Mouse (Mus musculus) liver, adult 2 months (tissue): ENCODE data around the gene Pnmt. TPM values are rescaled to one million over a fixed set of nuclear protein-coding genes. Genes with fewer than 3 reads are reported as not detected.
"Not testable (repeated sequence)": the region's sequence is repeated elsewhere in the genome, so short reads cannot be mapped to it uniquely, and the experiment has no call there.

Experiments used
- DNase-seq: peaks from one replicate; pipeline ENCODE4 v3.0.0-alpha.2; 2011; ENCODE audit warnings: low read depth, low spot score; ENCODE audit errors: extremely low read depth
- H3K27ac ChIP-seq: fragments of 200-500 bp; replicated peaks from 2 replicates; pipeline ENCODE4 v1.5.1; 2012; ENCODE audit warnings: low read depth, mild to moderate bottlenecking, control low read depth, inconsistent platforms, low read length; ENCODE audit not compliant: insufficient read depth
- H3K27me3 ChIP-seq: fragments of 200-500 bp; 2 replicates; pipeline ENCODE4 v1.6.1; 2012; ENCODE audit warnings: mild to moderate bottlenecking, moderate library complexity, low read length, inconsistent platforms; ENCODE audit not compliant: control insufficient read depth, insufficient read depth
- H3K36me3 ChIP-seq: fragments of 200-500 bp; 2 replicates; pipeline ENCODE4 v1.6.1; 2012; ENCODE audit warnings: low read length, inconsistent platforms; ENCODE audit not compliant: control insufficient read depth, insufficient read depth
- H3K4me1 ChIP-seq: fragments of 200-500 bp; 2 replicates; pipeline ENCODE4 v1.6.1; 2011; ENCODE audit warnings: low read length; ENCODE audit not compliant: control insufficient read depth, insufficient read depth
- H3K4me3 ChIP-seq: fragments of 200-500 bp; 2 replicates; pipeline ENCODE4 v1.5.1; 2011; ENCODE audit warnings: low read depth, mild to moderate bottlenecking, control low read depth, low read length, moderate library complexity; ENCODE audit not compliant: insufficient read depth
- H3K79me2 ChIP-seq: fragments of 200-500 bp; 2 replicates; pipeline ENCODE4 v1.6.1; 2012; ENCODE audit warnings: inconsistent platforms, mild to moderate bottlenecking, low read length, moderate library complexity; ENCODE audit not compliant: control insufficient read depth, insufficient read depth
- H3K9ac ChIP-seq: fragments of 200-500 bp; 2 replicates; pipeline ENCODE4 v1.6.1; 2012; ENCODE audit warnings: low read depth, mild to moderate bottlenecking, control low read depth, inconsistent platforms, low read length
- CTCF ChIP-seq: fragments of 200-500 bp; IDR thresholded peaks from 2 replicates; pipeline ENCODE4 v1.5.1; 2011; ENCODE audit warnings: low read depth, low read length, control low read depth
- POLR2A ChIP-seq: fragments of 200-500 bp; IDR thresholded peaks from 2 replicates; pipeline ENCODE4 v1.6.1; 2011; ENCODE audit warnings: low read length, control low read depth; ENCODE audit not compliant: insufficient read depth; ENCODE audit errors: extremely low read depth
- WGBS: fragments of 180-500 bp; shearing (Covaris S2); methylation state at CpG from one replicate; pipeline ENCODE4 v1.1.7; 2018; 5-methylcytosine and 5-hydroxymethylcytosine counted together
- polyA plus RNA-seq: library from polyadenylated mRNA; depleted of rRNA; stranded (reverse); fragments of >200 nt; gene quantifications from 2 replicates; pipeline ENCODE4 v1.2.3, GENCODE M21; 2012
- total RNA-seq: library from RNA; depleted of rRNA; stranded (reverse); fragments of >200 nt; gene quantifications from 2 replicates; pipeline ENCODE4 v1.2.3, GENCODE M21; 2014

The Pnmt gene
- total and polyA plus RNA-seq, 2 experiments, result not detected

DNA sequence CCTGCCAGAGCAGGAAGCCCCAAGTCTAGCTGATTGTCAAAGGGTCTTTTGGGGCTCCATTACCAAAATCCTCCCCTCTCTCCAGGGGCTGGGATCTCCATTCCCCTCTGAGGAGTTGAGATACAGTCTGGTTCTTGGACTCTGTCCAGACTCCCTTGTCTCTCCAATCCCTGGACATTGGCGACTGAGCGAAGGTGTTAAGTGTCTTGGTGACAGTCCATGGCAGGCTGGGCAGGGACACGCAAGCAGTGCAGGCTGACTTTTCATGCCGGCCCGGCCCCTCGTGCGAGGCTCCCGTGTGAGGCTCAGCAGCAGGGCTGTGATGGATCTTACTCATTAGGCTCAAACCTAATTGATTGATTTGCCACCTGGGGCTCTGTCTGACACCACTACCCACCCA is 12.0 kb upstream of the Pnmt start:
- Histone ChIP-seq H3K4me1 (no peaks in the 10 kb centered on the region), H3K79me2 (no peaks in the 10 kb centered on the region), H3K36me3 (peaks cover 8% of the 10 kb centered on the region; the same call in 1 of the 2 replicates), H3K9ac (no peak overlapping the region), H3K27me3 (no peaks in the 10 kb centered on the region), H3K27ac (no peak overlapping the region), H3K4me3 (no peak overlapping the region)
- no peak for DNase-seq
- WGBS, result 94% methylated on average over 8 of the region's 8 CpGs
- TF ChIP-seq POLR2A (no peak), CTCF (no peak)

DNA sequence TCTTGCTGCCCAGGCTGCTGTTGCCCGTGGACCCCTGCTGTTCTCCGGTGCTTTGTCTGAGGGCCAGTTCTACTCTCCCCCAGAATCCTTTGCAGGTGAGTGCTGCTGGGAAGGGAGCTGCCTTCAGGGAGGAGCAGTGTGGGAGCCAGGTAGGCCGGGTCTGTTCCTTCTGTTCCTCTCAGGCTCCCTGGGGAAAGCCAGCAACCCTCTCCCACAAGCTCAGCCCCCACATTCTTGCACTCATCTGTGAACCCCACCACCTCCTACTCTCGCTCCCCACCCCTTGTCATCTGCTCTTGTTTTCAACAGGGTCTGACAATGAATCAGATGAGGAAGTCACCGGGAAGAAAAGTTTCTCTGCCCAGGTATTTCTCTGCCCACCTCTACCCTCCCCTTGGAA is 9.5 kb upstream of the Pnmt start:
- TF ChIP-seq CTCF, result no peak

DNA sequence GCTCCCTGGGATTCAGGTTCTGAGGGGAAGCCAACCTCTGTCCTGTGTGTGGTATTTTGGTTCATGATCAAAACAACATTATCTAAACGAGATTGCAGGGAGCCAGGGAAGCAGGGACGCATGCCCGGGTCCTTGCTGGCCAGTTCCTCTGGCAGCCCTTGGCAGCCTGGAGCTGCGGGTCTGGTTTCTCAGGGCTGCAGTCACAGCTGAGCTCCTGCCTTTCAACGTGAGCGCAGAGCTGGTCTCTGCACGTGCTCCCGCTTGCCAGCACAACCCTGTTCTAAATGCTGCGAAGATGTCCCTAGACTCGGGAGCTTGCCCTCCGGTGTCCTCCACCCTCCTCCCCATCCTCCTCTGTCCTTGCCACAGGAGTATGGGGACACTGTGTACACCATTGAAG is 8.5 kb upstream of the Pnmt start:
- TF ChIP-seq CTCF (no peak), POLR2A (no peak)
- H3K27me3 ChIP-seq, result no peaks in the 10 kb centered on the region
- peaks cover 8% of the 10 kb centered on the region; the same call in 1 of the 2 replicates for H3K36me3 ChIP-seq
- no peak overlapping the region for H3K9ac ChIP-seq
- H3K4me3 ChIP-seq, result no peak overlapping the region
- WGBS, result 81% methylated on average over 11 of the region's 11 CpGs
- no peak for DNase-seq
- H3K27ac ChIP-seq, result no peak overlapping the region
- no peaks in the 10 kb centered on the region for H3K4me1 ChIP-seq
- no peaks in the 10 kb centered on the region for H3K79me2 ChIP-seq

More for the DNA sequence above, 9.5 kb upstream of the Pnmt start:
- Histone ChIP-seq H3K27ac (no peak overlapping the region), H3K79me2 (no peaks in the 10 kb centered on the region), H3K9ac (no peak overlapping the region), H3K4me3 (no peak overlapping the region), H3K36me3 (peaks cover 8% of the 10 kb centered on the region; the same call in 1 of the 2 replicates), H3K4me1 (no peaks in the 10 kb centered on the region), H3K27me3 (no peaks in the 10 kb centered on the region)
- whole genome bisulfite sequencing, result 91% methylated on average over 5 of the region's 5 CpGs
- no peak for DNase-seq

DNA sequence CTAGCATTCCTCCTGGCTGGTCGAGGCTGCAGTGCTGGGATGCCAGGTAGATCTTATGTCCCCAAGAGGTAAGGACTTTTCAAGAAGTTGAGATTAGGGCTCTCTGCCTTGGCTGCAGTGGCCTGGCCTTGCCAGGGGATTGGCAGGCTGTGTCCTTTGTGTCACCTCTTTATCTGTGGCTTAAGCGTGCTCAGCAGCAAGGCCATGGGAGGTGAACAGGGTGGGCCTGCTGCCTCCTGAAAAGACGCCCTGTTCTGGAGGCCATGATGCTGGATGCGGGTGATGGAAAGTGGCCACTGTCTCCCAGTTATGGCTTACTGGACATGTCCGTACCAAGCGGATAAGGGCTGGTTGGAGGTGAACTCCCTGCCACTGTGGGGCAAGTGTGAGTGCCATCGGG is 6.9 kb upstream of the Pnmt start:
- H3K27ac ChIP-seq, result no peak overlapping the region
- H3K27me3 ChIP-seq, result no peaks in the 10 kb centered on the region
- no peak for TF ChIP-seq POLR2A
- no peak for TF ChIP-seq CTCF
- no peak for DNase-seq
- H3K9ac ChIP-seq, result no peak overlapping the region
- H3K4me3 ChIP-seq, result no peak overlapping the region
- 88% methylated on average over 7 of the region's 7 CpGs for WGBS
- H3K4me1 ChIP-seq, result no peaks in the 10 kb centered on the region
- H3K36me3 ChIP-seq, result peaks cover 8% of the 10 kb centered on the region; the same call in 1 of the 2 replicates
- H3K79me2 ChIP-seq, result no peaks in the 10 kb centered on the region

DNA sequence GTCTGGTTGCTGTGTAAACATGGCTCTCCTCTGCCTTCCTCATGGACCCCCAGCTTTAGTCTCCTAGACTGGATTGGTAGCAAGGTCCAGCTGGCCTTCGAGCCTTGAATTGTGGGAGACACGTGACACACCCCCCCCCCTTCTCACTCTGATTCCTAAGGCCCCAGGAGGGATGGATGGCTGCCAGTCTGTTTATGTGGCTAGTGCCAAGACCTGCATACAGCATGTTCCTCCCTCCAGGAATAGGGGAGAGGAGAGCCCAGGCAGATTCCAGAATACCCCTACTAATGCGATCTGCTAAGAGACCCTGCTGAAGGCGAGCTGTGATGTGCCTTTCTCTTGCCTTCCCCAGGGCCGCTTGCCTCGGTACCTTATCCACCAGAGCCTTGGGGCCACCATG is 6.1 kb upstream of the Pnmt start:
- no peak for DNase-seq
- no peak overlapping the region for H3K4me3 ChIP-seq
- no peaks in the 10 kb centered on the region for H3K79me2 ChIP-seq
- no peaks in the 10 kb centered on the region for H3K27me3 ChIP-seq
- WGBS, result 90% methylated on average over 6 of the region's 6 CpGs
- TF ChIP-seq POLR2A, result no peak
- TF ChIP-seq CTCF, result no peak
- H3K9ac ChIP-seq, result no peak overlapping the region
- H3K36me3 ChIP-seq, result peaks cover 5% of the 10 kb centered on the region; the same call in 1 of the 2 replicates
- H3K4me1 ChIP-seq, result no peaks in the 10 kb centered on the region; the same call in 1 of the 2 replicates
- H3K27ac ChIP-seq, result no peak overlapping the region

DNA sequence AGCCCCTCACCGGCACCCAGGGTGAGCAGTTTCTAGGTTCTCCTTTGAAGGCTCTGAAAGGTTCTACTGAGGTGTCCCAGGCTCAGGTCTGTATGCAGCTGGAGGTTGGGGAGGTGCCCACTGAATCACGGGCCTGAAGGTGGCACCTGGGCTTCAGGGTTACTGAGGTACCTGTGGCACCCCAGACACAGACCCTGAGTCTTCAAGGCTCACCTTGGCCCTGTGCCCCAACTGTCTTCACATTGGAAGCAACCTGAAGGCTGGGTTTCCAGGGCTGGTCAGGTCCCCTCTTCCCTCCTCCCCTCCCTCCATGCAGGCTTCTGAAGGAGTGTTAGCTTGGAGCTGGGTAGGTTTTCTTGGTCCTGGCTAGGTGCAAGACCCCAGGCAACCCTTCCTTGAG is 4.6 kb upstream of the Pnmt start:
- 0 out of 2 replicates have a peak, but pooled peaks cover 3% of the 10 kb centered on the region for H3K27me3 ChIP-seq
- H3K4me1 ChIP-seq, result no peaks in the 10 kb centered on the region; the same call in 1 of the 2 replicates
- 93% methylated on average over 2 of the region's 2 CpGs for WGBS
- no peak overlapping the region for H3K9ac ChIP-seq
- TF ChIP-seq POLR2A (no peak), CTCF (no peak)
- H3K36me3 ChIP-seq, result peaks cover 4% of the 10 kb centered on the region; the same call in 1 of the 2 replicates
- DNase-seq, result no peak
- H3K79me2 ChIP-seq, result no peaks in the 10 kb centered on the region
- no peak overlapping the region for H3K27ac ChIP-seq
- no peak overlapping the region for H3K4me3 ChIP-seq

DNA sequence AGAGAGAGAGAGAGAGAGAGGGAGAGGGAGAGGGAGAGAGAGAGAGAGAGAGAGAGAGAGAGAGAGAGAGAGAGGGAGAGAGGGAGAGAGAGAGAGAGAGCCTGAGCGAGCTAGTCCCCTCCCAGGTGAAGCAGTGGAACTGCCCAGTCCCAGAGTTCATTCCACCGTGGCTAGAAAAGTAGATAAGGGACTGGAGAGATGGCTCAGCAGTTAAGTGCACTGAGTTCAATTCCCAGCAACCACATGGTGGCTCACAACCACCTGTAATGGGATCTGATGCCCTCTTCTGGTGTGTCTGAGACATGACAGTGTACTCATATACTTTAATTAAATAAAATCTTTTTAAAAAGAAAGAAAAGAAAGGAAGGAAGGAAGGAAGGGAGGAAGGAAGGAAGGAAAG is 3.8 kb upstream of the Pnmt start:
- H3K27me3 ChIP-seq, DNase-seq, H3K9ac ChIP-seq, H3K4me3 ChIP-seq, H3K36me3 ChIP-seq, H3K4me1 ChIP-seq, H3K79me2 ChIP-seq, H3K27ac ChIP-seq: not testable (repeated sequence)
- 28% methylated on average over 2 of the region's 2 CpGs for WGBS
